Mouse (Mus musculus) kidney, adult 2 months (tissue): Measurements from ENCODE around the gene Ube2n.
A peak's percentile ranks its signal among the peaks of the same experiment; 100 is the strongest.

Source experiments
- CTCF ChIP-seq: fragments of 200-500 bp; conservative IDR thresholded peaks from 2 replicates; pipeline ENCODE4 v1.5.1; 2011; ENCODE audit warnings: low read depth, mild to moderate bottlenecking, control low read depth, low read length, moderate library complexity, mixed read lengths; ENCODE audit not compliant: insufficient read depth, insufficient read length
- POLR2A ChIP-seq: fragments of 200-500 bp; IDR thresholded peaks from one replicate; pipeline ENCODE4 v1.6.1; 2011; ENCODE audit warnings: low read depth, low read length, control low read depth

GRCm38 (mm10) chr10:95550506-95550905, 35.6 kb downstream of the Ube2n start:
- TF ChIP-seq CTCF (peak; percentile 22; the same call in 1 of the 2 replicates), POLR2A (no peak)
